Mouse (Mus musculus) neural tube, embryonic 13.5 days (tissue): ENCODE results near the gene Rbms1. TPM values are rescaled to one million over a fixed set of nuclear protein-coding genes. Genes with fewer than 3 reads are reported as not detected.

ENCODE experiments used
- ATAC-seq: fragments of 200-750 bp; cut with Nextera tagmentation; 2 replicates; pipeline ENCODE4 v1.8.0; 2017; ENCODE audit warnings: low read depth, mild to moderate bottlenecking, moderate TSS enrichment, moderate library complexity
- H3K27ac ChIP-seq: fragments of 300-500 bp; sonication (generic); replicated peaks from 2 replicates; pipeline ENCODE4 v1.5.1; 2015; ENCODE audit warnings: moderate library complexity, mild to moderate bottlenecking, inconsistent platforms
- H3K27me3 ChIP-seq: fragments of 300-500 bp; sonication (generic); 2 replicates; pipeline ENCODE4 v1.6.1; 2015; ENCODE audit warnings: mild to moderate bottlenecking, inconsistent platforms
- H3K36me3 ChIP-seq: fragments of 300-500 bp; sonication (generic); 2 replicates; pipeline ENCODE4 v1.6.1; 2015; ENCODE audit warnings: mild to moderate bottlenecking, inconsistent platforms
- H3K4me1 ChIP-seq: fragments of 300-500 bp; sonication (generic); replicated peaks from 2 replicates; pipeline ENCODE4 v1.6.1; 2015; ENCODE audit warnings: inconsistent platforms
- H3K4me2 ChIP-seq: fragments of 300-500 bp; sonication (generic); 2 replicates; pipeline ENCODE4 v1.6.1; 2015; ENCODE audit warnings: inconsistent platforms, mild to moderate bottlenecking, moderate library complexity
- H3K4me3 ChIP-seq: fragments of 300-500 bp; sonication (generic); 2 replicates; pipeline ENCODE4 v1.5.1; 2015; ENCODE audit warnings: mild to moderate bottlenecking, inconsistent platforms
- H3K9ac ChIP-seq: fragments of 300-500 bp; sonication (generic); 2 replicates; pipeline ENCODE4 v1.6.1; 2015; ENCODE audit warnings: moderate library complexity, mild to moderate bottlenecking, inconsistent platforms
- H3K9me3 ChIP-seq: fragments of 300-500 bp; sonication (generic); 2 replicates; pipeline ENCODE4 v1.6.1; 2016; ENCODE audit warnings: inconsistent platforms
- WGBS: fragments of 180-500 bp; shearing (Covaris S2); methylation state at CpG from one replicate; pipeline ENCODE4 v1.1.7; 2015; 5-methylcytosine and 5-hydroxymethylcytosine counted together
- polyA plus RNA-seq: library from polyadenylated mRNA; unstranded; fragments of >200 nt; fragmentation: Nextera tagmentation; extraction: Ambion mirVana; gene quantifications from 2 replicates; pipeline ENCODE4 v1.2.1, GENCODE M21; 2015

The Rbms1 gene
- polyA plus RNA-seq, 1 experiment from 2014 or later = 72.0 TPM

- no peaks in the 10 kb centered on the region for H3K27me3 ChIP-seq
These were observed 166.4 kb downstream of the Rbms1 start for GRCm38 (mm10) chr2:60796616-60796968.

GRCm38 (mm10) chr2:60795861-60796260 is 167.1 kb downstream of the Rbms1 start:
- Histone ChIP-seq H3K36me3 (no peaks in the 10 kb centered on the region), H3K27ac (peak overlapping the region; percentile 46), H3K27me3 (no peaks in the 10 kb centered on the region; the same call in 1 of the 2 replicates), H3K9ac (no peak overlapping the region), H3K9me3 (no peaks in the 10 kb centered on the region), H3K4me2 (no peak overlapping the region), H3K4me1 (peaks cover 41% of the 10 kb centered on the region), H3K4me3 (no peak overlapping the region)
- 72% methylated on average over 9 of the region's 9 CpGs for WGBS
- ATAC-seq = no peak

More at GRCm38 (mm10) chr2:60796616-60796968, 166.4 kb downstream of the Rbms1 start:
- WGBS = 29% methylated on average over 2 of the region's 2 CpGs
- Histone ChIP-seq H3K4me1 (peaks cover 48% of the 10 kb centered on the region), H3K4me3 (no peak overlapping the region), H3K9ac (no peak overlapping the region), H3K27ac (peak overlapping the region; percentile 46; the same call in 1 of the 2 replicates), H3K4me2 (0 out of 2 replicates have a peak overlapping the region, but pooled peaks have one; percentile 1), H3K36me3 (no peaks in the 10 kb centered on the region), H3K9me3 (no peaks in the 10 kb centered on the region)
- 0 out of 2 replicates have a peak, but pooled peaks have one; percentile 26 for ATAC-seq

- ATAC-seq = no peak
- no peak overlapping the region for H3K27ac ChIP-seq
- peaks cover 32% of the 10 kb centered on the region for H3K4me1 ChIP-seq
- no peaks in the 10 kb centered on the region for H3K9me3 ChIP-seq
- no peaks in the 10 kb centered on the region for H3K36me3 ChIP-seq
- 83% methylated on average over 4 of the region's 4 CpGs for WGBS
- no peak overlapping the region for H3K9ac ChIP-seq
- no peak overlapping the region for H3K4me3 ChIP-seq
- peaks cover 12% of the 10 kb centered on the region for H3K27me3 ChIP-seq
- no peak overlapping the region for H3K4me2 ChIP-seq
These were observed 170.5 kb downstream of the Rbms1 start for GRCm38 (mm10) chr2:60792506-60792905.

GRCm38 (mm10) chr2:60789126-60789525 is 173.9 kb downstream of the Rbms1 start:
- Histone ChIP-seq H3K36me3 (no peaks in the 10 kb centered on the region), H3K4me3 (no peak overlapping the region), H3K4me2 (no peak overlapping the region), H3K4me1 (peaks cover 20% of the 10 kb centered on the region), H3K27ac (no peak overlapping the region), H3K9me3 (no peaks in the 10 kb centered on the region), H3K9ac (no peak overlapping the region), H3K27me3 (peaks cover 12% of the 10 kb centered on the region)
- no peak for ATAC-seq
- WGBS = 52% methylated on average over 3 of the region's 3 CpGs

- peaks cover 12% of the 10 kb centered on the region for H3K27me3 ChIP-seq
- peak; percentile 64 for ATAC-seq
- peak overlapping the region; percentile 23; the same call in 1 of the 2 replicates for H3K27ac ChIP-seq
These were observed 174.7 kb downstream of the Rbms1 start for GRCm38 (mm10) chr2:60788173-60788908.

GRCm38 (mm10) chr2:60787088-60787487 is 175.9 kb downstream of the Rbms1 start:
- ATAC-seq = no peak
- no peak overlapping the region for H3K9ac ChIP-seq
- H3K4me3 ChIP-seq = no peak overlapping the region
- peaks cover 20% of the 10 kb centered on the region for H3K4me1 ChIP-seq
- H3K4me2 ChIP-seq = no peak overlapping the region
- 92% methylated on average over 5 of the region's 5 CpGs for WGBS
- peaks cover 12% of the 10 kb centered on the region for H3K27me3 ChIP-seq
- H3K9me3 ChIP-seq = no peaks in the 10 kb centered on the region
- no peak overlapping the region for H3K27ac ChIP-seq
- no peaks in the 10 kb centered on the region; the same call in 1 of the 2 replicates for H3K36me3 ChIP-seq

More at GRCm38 (mm10) chr2:60788173-60788908, 174.7 kb downstream of the Rbms1 start:
- Histone ChIP-seq H3K4me3 (no peak overlapping the region), H3K9me3 (no peaks in the 10 kb centered on the region), H3K4me1 (peaks cover 20% of the 10 kb centered on the region), H3K9ac (no peak overlapping the region), H3K4me2 (no peak overlapping the region), H3K36me3 (no peaks in the 10 kb centered on the region)
- WGBS = 25% methylated on average over 6 of the region's 6 CpGs

- Histone ChIP-seq H3K4me1 (peaks cover 20% of the 10 kb centered on the region), H3K9ac (no peak overlapping the region), H3K9me3 (no peaks in the 10 kb centered on the region), H3K36me3 (peaks cover 8% of the 10 kb centered on the region), H3K27me3 (peaks cover 12% of the 10 kb centered on the region), H3K27ac (peak overlapping the region; percentile 38; the same call in 1 of the 2 replicates), H3K4me2 (no peak overlapping the region), H3K4me3 (no peak overlapping the region)
- peak; percentile 66 for ATAC-seq
- 33% methylated on average over 10 of the region's 10 CpGs for WGBS
These were observed 176.7 kb downstream of the Rbms1 start for GRCm38 (mm10) chr2:60786289-60786688.

GRCm38 (mm10) chr2:60774501-60774900 is 188.5 kb downstream of the Rbms1 start:
- H3K36me3 ChIP-seq = peaks cover 54% of the 10 kb centered on the region
- no peak overlapping the region for H3K9ac ChIP-seq
- no peaks in the 10 kb centered on the region for H3K27me3 ChIP-seq
- no peak overlapping the region for H3K27ac ChIP-seq
- no peak for ATAC-seq
- H3K9me3 ChIP-seq = peaks cover 10% of the 10 kb centered on the region; the same call in 1 of the 2 replicates
- H3K4me1 ChIP-seq = no peaks in the 10 kb centered on the region
- no peak overlapping the region for H3K4me3 ChIP-seq
- whole genome bisulfite sequencing = 41% methylated on average over 3 of the region's 3 CpGs
- no peak overlapping the region for H3K4me2 ChIP-seq

GRCm38 (mm10) chr2:60773592-60773991 is 189.4 kb downstream of the Rbms1 start:
- no peaks in the 10 kb centered on the region for H3K27me3 ChIP-seq
- H3K4me3 ChIP-seq = no peak overlapping the region
- no peak overlapping the region for H3K27ac ChIP-seq
- H3K9ac ChIP-seq = no peak overlapping the region
- no peak for ATAC-seq
- no peak overlapping the region for H3K4me2 ChIP-seq
- 89% methylated on average over 5 of the region's 5 CpGs for WGBS
- H3K9me3 ChIP-seq = peaks cover 10% of the 10 kb centered on the region; the same call in 1 of the 2 replicates
- peaks cover 47% of the 10 kb centered on the region for H3K36me3 ChIP-seq
- H3K4me1 ChIP-seq = no peaks in the 10 kb centered on the region

GRCm38 (mm10) chr2:60766420-60766819 is 196.6 kb downstream of the Rbms1 start:
- Histone ChIP-seq H3K27ac (0 out of 2 replicates have a peak overlapping the region, but pooled peaks have one; percentile 19), H3K9ac (0 out of 2 replicates have a peak overlapping the region, but pooled peaks have one; percentile 4), H3K4me1 (peaks cover 15% of the 10 kb centered on the region), H3K36me3 (peaks cover 31% of the 10 kb centered on the region), H3K9me3 (peaks cover 8% of the 10 kb centered on the region; the same call in 1 of the 2 replicates), H3K27me3 (no peaks in the 10 kb centered on the region), H3K4me2 (no peak overlapping the region), H3K4me3 (no peak overlapping the region)
- ATAC-seq = no peak
- 29% methylated on average over 8 of the region's 8 CpGs for WGBS

GRCm38 (mm10) chr2:60756218-60756617 is 206.8 kb downstream of the Rbms1 start:
- ATAC-seq = no peak
- H3K27ac ChIP-seq = no peak overlapping the region
- H3K4me3 ChIP-seq = no peak overlapping the region
- 79% methylated on average over 9 of the region's 9 CpGs for WGBS
- H3K4me2 ChIP-seq = no peak overlapping the region
- no peaks in the 10 kb centered on the region for H3K9me3 ChIP-seq
- no peak overlapping the region for H3K9ac ChIP-seq
- H3K4me1 ChIP-seq = no peaks in the 10 kb centered on the region
- peaks cover 35% of the 10 kb centered on the region for H3K36me3 ChIP-seq
- no peaks in the 10 kb centered on the region for H3K27me3 ChIP-seq

GRCm38 (mm10) chr2:60755101-60755500 is 207.9 kb downstream of the Rbms1 start:
- Histone ChIP-seq H3K9me3 (no peaks in the 10 kb centered on the region), H3K9ac (no peak overlapping the region), H3K36me3 (peaks cover 31% of the 10 kb centered on the region), H3K27ac (no peak overlapping the region), H3K4me2 (no peak overlapping the region), H3K27me3 (no peaks in the 10 kb centered on the region), H3K4me3 (no peak overlapping the region), H3K4me1 (no peaks in the 10 kb centered on the region)
- WGBS = 97% methylated on average over 7 of the region's 7 CpGs
- no peak for ATAC-seq
